Mouse (Mus musculus): ENCODE measurements at regions not wholly inside any gene's neighbourhood (a gene's known extent, or its start where the extent isn't known, plus 50 kb on each side); places are given as distances from the start of the nearest gene placed in this dataset.
A peak's percentile ranks its signal among the peaks of the same experiment; 100 is the strongest.

GRCm38 (mm10) chr5:141054991-141055390, 54.6 kb upstream of the Card11 start:
- no peak for DNase-seq (ENCODE audit: low read depth)

GRCm38 (mm10) chr5:141055596-141056343, 55.4 kb upstream of the Card11 start:
- peak; percentile 87 for DNase-seq (ENCODE audit: low read depth)

DNA sequence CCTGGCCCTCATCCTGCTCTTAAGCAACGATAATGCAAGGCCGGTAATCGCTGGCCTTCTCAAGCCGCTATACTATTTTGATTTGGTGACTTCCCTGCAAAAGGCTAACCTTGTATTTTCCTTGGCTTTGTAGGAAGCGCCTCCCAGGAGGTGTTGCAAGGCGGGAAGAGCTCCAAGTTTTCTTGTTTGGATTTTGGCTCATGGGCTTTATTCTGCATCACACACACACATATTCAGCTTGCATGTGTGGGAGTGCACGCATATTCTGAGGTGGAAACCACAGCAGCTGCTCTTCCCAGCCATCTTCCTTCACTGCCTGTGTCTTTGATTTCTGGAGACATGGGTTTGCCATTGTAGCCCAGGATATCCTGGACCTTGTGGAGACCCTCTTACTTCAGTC, 57.8 kb upstream of the Card11 start:
- no peak for DNase-seq (ENCODE audit: low read depth)

GRCm38 (mm10) chr5:141058863-141059262, 58.5 kb upstream of the Card11 start:
- DNase-seq (ENCODE audit: low read depth) = no peak

GRCm38 (mm10) chr5:141062144-141062543, 61.8 kb upstream of the Card11 start:
- DNase-seq (ENCODE audit: low read depth) = peak; percentile 100

DNA sequence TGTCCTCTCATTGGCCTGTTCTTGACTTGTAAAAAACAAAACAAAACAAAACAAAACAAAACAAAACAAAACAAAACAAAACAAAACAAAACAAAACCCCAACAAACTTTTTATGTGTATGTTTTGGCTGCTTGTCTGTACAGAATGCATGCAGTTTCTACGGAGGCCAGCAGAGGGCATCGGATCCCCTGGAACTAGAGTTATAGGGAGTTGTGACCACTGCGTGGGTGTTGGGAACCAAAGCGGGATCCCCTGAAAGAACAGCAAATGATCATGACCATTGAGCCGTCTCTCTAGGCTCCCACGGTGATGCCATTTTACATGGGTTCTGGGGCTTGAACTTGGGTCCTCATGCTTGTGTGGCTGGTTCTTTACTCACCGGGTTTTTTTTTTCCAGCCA, 67.2 kb upstream of the Card11 start:
- DNase-seq (ENCODE audit: low read depth) = peak; percentile 17

- no peak for DNase-seq (ENCODE audit: low read depth)
These were observed 74.1 kb upstream of the Card11 start for GRCm38 (mm10) chr5:141074457-141074856.

- DNase-seq (ENCODE audit: low read depth) = no peak
These were observed 75.8 kb upstream of the Card11 start for GRCm38 (mm10) chr5:141076158-141076557.

DNA sequence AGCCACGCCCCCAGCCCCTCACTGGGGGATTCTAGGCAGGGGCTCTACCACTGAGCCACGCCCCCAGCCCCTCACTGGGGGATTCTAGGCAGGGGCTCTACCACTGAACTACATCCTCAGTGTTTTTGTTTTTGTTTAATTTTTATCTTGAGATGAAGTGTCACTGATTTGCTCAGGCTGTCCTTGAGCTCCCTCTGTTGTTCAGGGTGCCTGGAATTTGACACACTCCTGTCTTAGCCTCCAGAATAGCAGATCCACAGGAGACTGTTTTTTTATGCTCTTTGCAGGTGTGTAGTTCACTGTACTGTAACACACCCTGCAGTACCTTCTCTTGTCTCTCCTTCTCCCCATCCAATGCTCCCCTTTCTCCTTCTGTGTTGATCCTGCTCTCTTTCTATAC, 76.6 kb upstream of the Card11 start:
- DNase-seq (ENCODE audit: low read depth) = peak; percentile 67

DNA sequence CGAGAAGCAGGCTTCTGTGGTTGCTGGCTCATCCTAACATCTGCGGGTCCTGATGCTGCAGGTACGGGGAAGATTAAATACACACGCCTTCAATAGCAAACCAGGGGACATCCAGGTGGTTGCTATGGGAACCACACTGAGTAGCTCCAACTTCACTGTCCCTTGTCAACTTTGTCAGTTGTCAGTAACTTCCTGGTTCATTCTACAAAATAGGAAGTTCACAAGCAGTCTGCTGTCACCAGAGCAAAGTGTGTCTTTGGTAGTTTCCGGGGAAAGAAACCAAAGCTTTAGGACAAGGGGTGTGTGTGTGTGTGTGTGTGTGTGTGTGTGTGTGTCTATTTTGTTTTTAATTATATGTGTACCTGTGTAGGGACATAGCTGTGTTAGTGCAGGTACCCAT, 80.5 kb upstream of the Card11 start:
- peak; percentile 37 for DNase-seq (ENCODE audit: low read depth)

- DNase-seq (ENCODE audit: low read depth) = peak; percentile 63
These were observed 83.8 kb upstream of the Card11 start for GRCm38 (mm10) chr5:141084056-141084730.

DNA sequence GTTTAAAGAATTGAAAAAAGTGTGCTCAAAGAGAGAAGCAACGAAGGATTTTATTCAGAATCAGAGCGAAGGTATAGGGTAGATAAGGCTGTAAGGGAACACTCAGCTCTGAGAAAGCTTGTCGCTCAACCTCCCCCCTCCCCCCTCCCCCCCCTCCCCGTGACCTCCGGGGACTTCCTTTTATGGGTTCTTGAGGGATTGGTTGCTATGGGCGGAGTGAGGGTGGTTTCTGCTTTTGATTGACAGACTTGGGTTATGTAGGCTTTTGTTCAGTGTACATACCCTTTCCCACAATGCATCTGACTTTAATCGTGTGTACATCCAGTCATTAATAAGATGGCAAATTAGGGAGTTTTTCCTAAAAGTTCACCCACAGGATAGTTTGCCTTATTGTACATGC, 84.4 kb upstream of the Card11 start:
- peak; percentile 88 for DNase-seq (ENCODE audit: low read depth)

DNA sequence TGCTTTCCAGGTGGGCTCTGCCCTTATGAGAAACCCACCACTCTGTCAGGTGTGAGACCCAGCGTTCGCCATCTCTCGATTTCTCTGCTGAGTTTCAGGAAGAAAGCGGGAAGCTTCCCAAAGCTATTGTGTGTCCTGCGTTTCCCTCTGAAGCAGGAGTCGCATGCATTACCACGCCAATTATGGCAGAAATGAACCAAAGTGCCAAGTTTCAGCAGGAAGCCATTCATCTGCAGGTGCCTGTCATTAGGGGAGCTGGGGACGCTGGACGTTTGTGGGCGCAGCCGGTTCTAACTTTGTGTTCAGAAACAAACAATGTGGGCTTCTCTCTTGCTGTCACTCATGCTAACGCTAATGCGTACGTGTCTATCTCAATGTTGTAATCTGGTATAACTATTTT, 91.3 kb upstream of the Card11 start:
- no peak for DNase-seq (ENCODE audit: low read depth)

- DNase-seq (ENCODE audit: low read depth) = peak; percentile 67
These were observed 93.3 kb upstream of the Card11 start for GRCm38 (mm10) chr5:141093641-141094040.

- DNase-seq (ENCODE audit: low read depth) = no peak
These were observed 97.5 kb upstream of the Card11 start for GRCm38 (mm10) chr5:141097878-141098277.

- DNase-seq (ENCODE audit: low read depth) = peak; percentile 39
These were observed 111.3 kb upstream of the Card11 start for GRCm38 (mm10) chr5:141111666-141112065.

DNA sequence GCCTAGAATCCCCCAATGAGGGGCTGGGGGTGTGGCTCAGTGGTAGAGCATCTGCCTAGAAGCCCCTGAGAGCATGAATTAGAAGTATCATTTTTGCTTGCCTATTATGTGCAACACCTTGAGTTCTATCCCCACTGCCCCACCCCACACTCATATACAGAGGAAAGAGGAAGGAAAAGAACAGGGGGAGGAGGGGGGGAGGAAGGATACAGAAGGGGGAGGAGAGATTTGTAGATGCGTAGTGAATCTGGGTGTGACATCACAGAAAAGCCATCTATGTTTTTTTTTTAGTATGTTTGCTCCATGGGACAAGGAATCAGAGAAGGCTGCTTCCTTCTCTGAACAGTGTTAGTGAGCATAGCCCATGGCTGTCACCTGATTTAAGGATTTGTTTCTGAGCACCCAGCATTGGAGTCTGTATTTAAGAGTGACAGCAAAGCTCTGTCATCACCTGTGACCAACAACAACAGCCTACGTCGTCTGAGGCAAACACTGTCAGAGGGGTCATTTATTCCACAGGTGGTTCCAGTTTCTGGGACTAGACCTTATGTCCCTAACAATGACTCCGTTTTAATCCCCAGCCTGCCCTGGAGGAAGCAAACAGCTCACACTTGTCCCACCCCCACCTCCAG, 115.0 kb upstream of the Card11 start:
- no peak for DNase-seq (ENCODE audit: low read depth)

- DNase-seq (ENCODE audit: low read depth) = no peak
These were observed 115.6 kb upstream of the Card11 start for GRCm38 (mm10) chr5:141115963-141116362.

DNA sequence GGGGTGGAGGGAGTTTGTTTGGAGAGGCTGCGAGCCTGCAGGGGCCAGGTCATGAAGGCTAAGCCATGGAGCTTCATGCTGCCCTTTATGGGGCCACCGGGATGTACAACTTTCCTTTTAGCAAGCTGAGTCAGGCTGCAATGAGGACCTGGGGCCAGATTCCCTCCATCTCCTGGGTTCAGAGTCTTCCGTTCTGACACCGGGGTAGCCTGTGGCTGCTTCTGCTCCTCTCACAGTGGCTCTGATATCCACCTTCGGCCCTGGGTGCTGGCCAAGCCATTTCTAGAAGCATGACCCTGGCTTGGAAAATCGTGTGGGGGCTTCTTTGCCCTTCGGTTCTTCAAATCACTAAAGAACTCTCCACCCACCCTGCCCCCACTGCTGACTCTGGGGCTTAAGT, 115.4 kb upstream of the Sdk1 start:
- no peak for DNase-seq (ENCODE audit: low read depth)

- DNase-seq (ENCODE audit: low read depth) = no peak
These were observed 114.8 kb upstream of the Sdk1 start for GRCm38 (mm10) chr5:141126536-141126935.

GRCm38 (mm10) chr5:141131036-141131435, 110.3 kb upstream of the Sdk1 start:
- no peak for DNase-seq (ENCODE audit: low read depth)

DNA sequence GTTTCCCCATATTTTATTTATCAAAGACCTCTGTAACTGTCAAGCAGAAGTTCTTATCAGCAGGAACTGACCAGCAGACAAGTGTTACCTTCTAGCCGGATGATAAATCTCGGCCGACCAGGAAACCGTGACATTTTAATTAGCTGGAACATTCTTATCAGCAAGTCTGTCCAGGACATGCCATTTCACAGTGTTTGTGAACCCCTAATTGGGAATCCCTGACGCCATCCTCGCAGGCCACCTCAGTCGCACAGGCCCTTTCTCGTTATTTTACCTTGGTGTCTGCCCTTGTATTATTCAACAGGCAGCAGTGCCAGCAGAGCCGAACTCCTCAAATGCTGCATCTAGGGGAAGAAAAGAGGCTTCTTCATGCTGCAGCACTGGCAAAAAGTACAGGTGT, 109.4 kb upstream of the Sdk1 start:
- DNase-seq (ENCODE audit: low read depth) = no peak

DNA sequence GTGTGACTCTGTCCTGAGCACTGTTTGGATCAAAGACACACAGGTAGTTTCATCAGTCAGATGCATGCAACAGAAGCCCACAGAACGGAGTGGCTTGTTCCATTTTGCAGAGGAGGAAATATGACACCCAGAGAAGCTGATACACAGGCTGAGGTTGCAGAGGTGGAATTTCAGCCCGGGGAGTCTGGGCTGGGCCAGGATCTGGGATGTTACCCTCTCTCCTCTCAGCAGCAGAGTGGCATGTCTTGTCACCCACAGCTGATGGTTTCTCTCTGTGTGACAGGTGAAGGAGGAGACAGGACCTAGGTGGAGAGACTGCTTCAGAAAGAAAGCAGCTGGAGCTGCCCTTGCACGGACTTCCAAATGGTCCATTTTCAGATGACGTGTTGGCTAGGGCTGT, 105.1 kb upstream of the Sdk1 start:
- DNase-seq (ENCODE audit: low read depth) = no peak
